Mouse (Mus musculus) embryonic facial prominence, embryonic 11.5 days (tissue): ENCODE measurements around the gene Slc4a1. TPM values are rescaled to one million over a fixed set of nuclear protein-coding genes. Genes with fewer than 3 reads are reported as not detected.

Source experiments
- ATAC-seq: fragments of 200-750 bp; cut with Nextera tagmentation; replicated peaks from 2 replicates; pipeline ENCODE4 v1.8.0; 2017; ENCODE audit warnings: low read depth; ENCODE audit not compliant: insufficient number of reproducible peaks, low FRiP score, low TSS enrichment
- DNase-seq: peaks from one replicate; pipeline ENCODE4 v3.0.0-alpha.2; 2015; ENCODE audit warnings: low spot score
- H3K27ac ChIP-seq: fragments of 300-500 bp; sonication (generic); replicated peaks from 2 replicates; pipeline ENCODE4 v1.5.1; 2014; ENCODE audit warnings: mild to moderate bottlenecking, low read depth, low read length, control low read depth
- H3K27me3 ChIP-seq: fragments of 300-500 bp; sonication (generic); 2 replicates; pipeline ENCODE4 v1.6.1; 2014; ENCODE audit warnings: mild to moderate bottlenecking, low read length, moderate library complexity, mixed read lengths; ENCODE audit not compliant: control insufficient read depth, insufficient read depth
- H3K36me3 ChIP-seq: fragments of 300-500 bp; sonication (generic); replicated peaks from 2 replicates; pipeline ENCODE4 v1.6.1; 2014; ENCODE audit warnings: low read depth, mild to moderate bottlenecking, low read length, moderate library complexity, mixed read lengths; ENCODE audit not compliant: control insufficient read depth, insufficient read depth
- H3K4me1 ChIP-seq: fragments of 300-500 bp; sonication (generic); 2 replicates; pipeline ENCODE4 v1.6.1; 2014; ENCODE audit warnings: low read length, mixed read lengths; ENCODE audit not compliant: control insufficient read depth, insufficient read depth
- H3K4me2 ChIP-seq: fragments of 300-500 bp; sonication (generic); 2 replicates; pipeline ENCODE4 v1.6.1; 2014; ENCODE audit warnings: low read depth, mild to moderate bottlenecking, control low read depth, low read length, moderate library complexity
- H3K4me3 ChIP-seq: fragments of 300-500 bp; sonication (generic); 2 replicates; pipeline ENCODE4 v1.5.1; 2014; ENCODE audit warnings: low read depth, low read length, control low read depth
- H3K9ac ChIP-seq: fragments of 300-500 bp; sonication (generic); replicated peaks from 2 replicates; pipeline ENCODE4 v1.6.1; 2014; ENCODE audit warnings: mild to moderate bottlenecking, control low read depth, low read length
- H3K9me3 ChIP-seq: fragments of 300-500 bp; sonication (generic); replicated peaks from 2 replicates; pipeline ENCODE4 v1.6.1; 2016; ENCODE audit warnings: mild to moderate bottlenecking, low read length, inconsistent platforms, mixed read lengths; ENCODE audit not compliant: control insufficient read depth
- WGBS: fragments of 180-500 bp; shearing (Covaris S2); extraction: QIAGEN DNeasy Blood & Tissue Kit; methylation state at CpG from one replicate; pipeline ENCODE4 v1.1.7; 2014; 5-methylcytosine and 5-hydroxymethylcytosine counted together
- polyA plus RNA-seq: library from polyadenylated mRNA; unstranded; fragments of >200 nt; fragmentation: Nextera tagmentation; extraction: Ambion mirVana; gene quantifications from 2 replicates; pipeline ENCODE4 v1.2.1, GENCODE M21; 2014

Gene Slc4a1
- polyA plus RNA-seq, 1 experiment from 2014 or later = 25.8 TPM

DNA sequence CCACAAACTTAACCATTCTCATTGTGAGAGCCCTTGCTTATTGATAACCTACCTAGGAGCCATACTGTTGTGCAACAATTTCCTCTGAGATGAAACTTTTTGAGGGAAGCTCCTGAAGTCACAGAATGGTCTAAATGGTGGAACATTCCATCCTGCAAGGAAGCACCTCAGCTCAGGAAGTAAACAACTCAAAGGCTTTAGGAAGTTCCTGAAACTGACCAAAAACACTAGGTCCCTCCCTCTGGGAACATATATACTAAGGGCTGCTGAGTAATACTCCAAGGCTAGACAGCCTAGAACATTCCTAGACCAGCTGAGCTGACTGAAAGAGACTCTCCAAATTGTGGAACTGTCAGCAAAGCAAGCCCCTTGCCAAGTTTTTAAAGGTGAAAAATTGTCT, 32.9 kb downstream of the Slc4a1 start:
- H3K27me3 ChIP-seq = no peaks in the 10 kb centered on the region
- no peak for DNase-seq
- no peak overlapping the region for H3K9ac ChIP-seq
- H3K4me1 ChIP-seq = no peaks in the 10 kb centered on the region
- no peaks in the 10 kb centered on the region for H3K9me3 ChIP-seq
- no peaks in the 10 kb centered on the region for H3K36me3 ChIP-seq
- H3K4me2 ChIP-seq = no peak overlapping the region
- no peak overlapping the region for H3K27ac ChIP-seq
- ATAC-seq = no peak
- H3K4me3 ChIP-seq = no peak overlapping the region

GRCm38 (mm10) chr11:102331806-102332205, 34.2 kb downstream of the Slc4a1 start:
- Histone ChIP-seq H3K36me3 (no peaks in the 10 kb centered on the region), H3K4me2 (no peak overlapping the region), H3K27ac (no peak overlapping the region), H3K4me1 (no peaks in the 10 kb centered on the region), H3K9ac (no peak overlapping the region), H3K4me3 (no peak overlapping the region), H3K27me3 (no peaks in the 10 kb centered on the region), H3K9me3 (no peaks in the 10 kb centered on the region)
- ATAC-seq (no peak), DNase-seq (no peak)
- WGBS = 79% methylated on average over 3 of the region's 4 CpGs

DNA sequence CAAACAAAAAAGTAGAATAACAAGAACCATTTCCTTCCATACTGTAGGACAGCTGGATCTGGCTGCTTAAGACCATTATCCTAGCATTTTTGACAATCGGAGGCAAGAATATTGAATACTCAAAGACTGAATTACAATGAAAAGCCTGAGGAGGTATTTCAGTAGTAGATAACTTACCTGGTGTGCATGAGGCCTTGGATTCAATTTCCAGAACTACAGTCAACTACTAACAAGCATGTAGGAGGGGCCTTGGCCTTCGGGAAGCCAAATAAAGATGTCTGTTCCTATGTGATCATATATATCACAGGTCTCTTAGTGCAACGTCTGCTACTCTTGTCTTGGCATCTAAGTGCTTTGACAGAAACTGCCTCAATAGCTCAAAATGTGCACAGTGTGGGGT, 36.0 kb downstream of the Slc4a1 start:
- 78% methylated on average over 3 of the region's 3 CpGs for WGBS
- H3K9me3 ChIP-seq = no peaks in the 10 kb centered on the region
- H3K4me2 ChIP-seq = no peak overlapping the region
- no peaks in the 10 kb centered on the region for H3K36me3 ChIP-seq
- no peak overlapping the region for H3K9ac ChIP-seq
- H3K27me3 ChIP-seq = no peaks in the 10 kb centered on the region
- H3K4me1 ChIP-seq = no peaks in the 10 kb centered on the region
- DNase-seq (no peak), ATAC-seq (no peak)
- no peak overlapping the region for H3K4me3 ChIP-seq
- H3K27ac ChIP-seq = no peak overlapping the region

DNA sequence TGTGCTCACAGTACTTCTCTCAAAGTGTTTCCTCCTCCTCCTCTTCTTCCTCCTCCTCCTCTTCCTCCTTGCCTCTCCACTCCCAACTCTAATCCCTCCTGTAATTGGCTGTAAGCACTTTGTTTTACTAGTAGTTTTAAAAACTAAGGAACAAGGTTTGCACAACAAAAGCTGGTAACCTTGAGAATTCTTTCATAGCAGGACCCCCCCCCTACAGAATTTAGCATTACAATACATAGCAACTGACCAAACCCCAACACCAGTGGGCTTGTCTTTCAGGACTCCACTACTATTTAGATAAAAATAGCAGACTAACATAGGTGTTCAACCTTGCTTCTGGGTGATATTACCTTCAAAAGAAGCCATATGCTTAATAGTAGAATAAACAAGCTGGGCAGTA, 36.5 kb downstream of the Slc4a1 start:
- Histone ChIP-seq H3K4me2 (no peak overlapping the region), H3K36me3 (no peaks in the 10 kb centered on the region), H3K4me3 (no peak overlapping the region), H3K9me3 (no peaks in the 10 kb centered on the region), H3K27ac (no peak overlapping the region), H3K9ac (no peak overlapping the region), H3K4me1 (no peaks in the 10 kb centered on the region), H3K27me3 (no peaks in the 10 kb centered on the region)
- DNase-seq = no peak
- no peak for ATAC-seq

- Histone ChIP-seq H3K4me2 (no peak overlapping the region), H3K4me3 (no peak overlapping the region), H3K27me3 (no peaks in the 10 kb centered on the region), H3K27ac (no peak overlapping the region), H3K36me3 (no peaks in the 10 kb centered on the region), H3K4me1 (no peaks in the 10 kb centered on the region), H3K9ac (no peak overlapping the region), H3K9me3 (no peaks in the 10 kb centered on the region)
- DNase-seq = no peak
- ATAC-seq = no peak
- 79% methylated on average over 7 of the region's 7 CpGs for WGBS
These were observed 38.2 kb downstream of the Slc4a1 start for GRCm38 (mm10) chr11:102327839-102328238.

- Histone ChIP-seq H3K9ac (no peak overlapping the region), H3K27ac (no peak overlapping the region), H3K4me1 (no peaks in the 10 kb centered on the region), H3K4me3 (no peak overlapping the region), H3K36me3 (no peaks in the 10 kb centered on the region), H3K9me3 (no peaks in the 10 kb centered on the region), H3K4me2 (no peak overlapping the region), H3K27me3 (no peaks in the 10 kb centered on the region)
- WGBS = 74% methylated on average over 5 of the region's 5 CpGs
- DNase-seq (no peak), ATAC-seq (no peak)
These were observed 38.8 kb downstream of the Slc4a1 start for GRCm38 (mm10) chr11:102327250-102327649.

- Histone ChIP-seq H3K9me3 (no peaks in the 10 kb centered on the region), H3K27ac (no peak overlapping the region), H3K27me3 (no peaks in the 10 kb centered on the region), H3K9ac (no peak overlapping the region), H3K36me3 (no peaks in the 10 kb centered on the region), H3K4me2 (no peak overlapping the region), H3K4me1 (no peaks in the 10 kb centered on the region), H3K4me3 (no peak overlapping the region)
- DNase-seq (no peak), ATAC-seq (no peak)
- WGBS = 84% methylated on average over 1 of the region's 1 CpGs
These were observed 42.5 kb downstream of the Slc4a1 start for GRCm38 (mm10) chr11:102323516-102323915.

GRCm38 (mm10) chr11:102321931-102322330, 44.1 kb downstream of the Slc4a1 start:
- no peak overlapping the region for H3K4me3 ChIP-seq
- no peaks in the 10 kb centered on the region for H3K9me3 ChIP-seq
- ATAC-seq (no peak), DNase-seq (no peak)
- no peaks in the 10 kb centered on the region for H3K4me1 ChIP-seq
- H3K36me3 ChIP-seq = no peaks in the 10 kb centered on the region
- no peak overlapping the region for H3K27ac ChIP-seq
- 75% methylated on average over 6 of the region's 6 CpGs for WGBS
- H3K27me3 ChIP-seq = no peaks in the 10 kb centered on the region
- no peak overlapping the region for H3K4me2 ChIP-seq
- no peak overlapping the region for H3K9ac ChIP-seq

- Histone ChIP-seq H3K27ac (peak overlapping the region; percentile 99), H3K4me2 (peak overlapping the region; percentile 90), H3K36me3 (no peaks in the 10 kb centered on the region), H3K9ac (peak overlapping the region; percentile 100), H3K4me1 (peaks cover 4% of the 10 kb centered on the region; the same call in 1 of the 2 replicates), H3K9me3 (no peaks in the 10 kb centered on the region), H3K27me3 (no peaks in the 10 kb centered on the region), H3K4me3 (peak overlapping the region; percentile 100)
- WGBS = 26% methylated on average over 10 of the region's 10 CpGs
- DNase-seq (peak; percentile 36), ATAC-seq (no peak)
These were observed 45.4 kb downstream of the Slc4a1 start for GRCm38 (mm10) chr11:102320686-102321005.
